Mouse (Mus musculus): ENCODE data around the gene P4htm.

DNA sequence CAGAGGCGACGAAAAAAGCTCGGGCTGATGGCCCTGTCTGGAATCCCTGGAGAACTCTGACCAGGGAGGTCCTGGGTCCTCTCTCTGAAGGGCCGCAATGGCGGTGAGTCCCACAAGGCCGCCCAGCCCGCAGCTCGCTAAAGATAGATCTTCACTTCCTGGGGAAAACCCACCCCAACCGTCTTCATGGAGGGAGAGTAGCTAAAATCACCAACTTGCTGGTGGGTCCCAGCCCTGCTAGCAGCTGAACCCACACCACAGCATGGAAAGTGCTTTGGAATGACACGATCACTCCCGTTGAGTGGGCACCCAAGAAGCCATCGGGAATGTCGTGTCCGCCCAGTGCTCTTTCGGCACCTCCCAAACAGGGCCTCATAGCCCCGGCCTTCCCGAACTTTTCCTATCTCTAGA is 29.0 kb downstream of the P4htm start:
- TF ChIP-seq CTCF (IDR thresholded peaks at IDR 0.05; ENCODE audit: extremely low read depth, insufficient read depth, insufficient read length, insufficient replicate concordance) (no peak), POLR2A (IDR thresholded peaks at IDR 0.05; ENCODE audit: low read depth, low read length) (no peak)
